Mouse (Mus musculus): ENCODE results near the gene Sult6b2.

DNA sequence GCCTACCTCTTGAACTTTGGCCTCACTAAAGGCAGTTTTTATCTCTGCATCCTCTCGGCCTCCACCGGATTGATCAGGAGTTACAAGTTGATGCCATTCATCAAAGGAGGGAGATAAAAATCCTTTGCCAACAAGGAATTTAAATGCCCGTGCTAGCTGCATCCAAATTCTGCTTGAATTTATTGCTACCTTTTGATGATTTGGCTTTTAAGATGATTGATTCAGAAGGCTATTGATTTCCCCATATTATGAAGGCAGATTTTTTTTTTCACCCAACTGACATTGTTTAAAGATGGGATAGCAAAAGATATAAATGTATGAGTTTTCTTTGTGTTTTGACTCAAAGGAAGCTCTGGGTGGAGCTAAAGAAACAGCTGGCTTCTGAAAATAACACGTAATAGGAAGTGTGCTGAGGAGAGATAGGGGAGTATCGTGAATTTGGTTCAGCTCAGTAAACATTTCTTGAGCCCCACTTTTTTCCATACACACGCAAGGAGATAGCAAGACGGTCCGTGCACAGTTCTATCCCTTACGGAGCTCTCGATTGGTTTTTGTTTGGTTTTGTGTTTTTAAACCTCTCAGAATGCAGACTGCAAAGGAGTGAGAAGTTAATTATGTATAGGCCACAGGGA, 46.9 kb downstream of the Sult6b2 start:
- no peak for TF ChIP-seq CTCF (IDR thresholded peaks at IDR 0.05; ENCODE audit: insufficient read depth, low read depth, low read length)
- no peak for TF ChIP-seq POLR2A (IDR thresholded peaks at IDR 0.05; ENCODE audit: insufficient read depth, low read depth, low read length)
